Mouse (Mus musculus) T-helper 1 cell (primary cell): Measurements from ENCODE around the gene Tgm2.

Source experiments
- in situ Hi-C: fragments of 300-600 bp; cut with MboI, MseI; formaldehyde crosslinking; loops from one replicate; pipeline ENCODE4 v1.15.1; 2025; ENCODE audit warnings: high pct_unique_total_duplicates

Gene Tgm2

DNA sequence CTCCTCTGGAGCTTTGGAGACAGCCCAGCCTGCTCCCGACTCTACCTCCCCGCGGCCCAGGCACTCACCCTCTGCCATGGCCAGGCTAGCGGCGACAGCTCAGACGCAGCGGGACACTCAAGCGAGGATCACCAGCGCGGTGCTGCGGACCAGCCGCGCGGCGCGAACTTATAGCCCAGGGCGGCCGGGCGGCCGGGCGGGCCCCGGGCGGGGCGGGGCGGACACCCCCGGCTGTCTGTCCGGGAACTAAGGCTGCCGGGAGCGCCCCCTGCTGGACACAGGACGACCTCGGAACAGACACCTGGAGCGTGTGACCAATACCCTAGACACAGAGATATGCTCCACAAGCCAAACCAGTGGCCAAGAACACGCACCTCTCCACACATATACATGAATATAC, at the start of gene Tgm2:
Gene Tgm2, minus strand, starts transcription at position 214 of the 400 bp plus-strand sequence.
- in situ Hi-C loops, result loop anchor here (25.0 kb wide), 1 partner anchor 1709 kb away; no protein-coding TSS in a partner anchor

GRCm38 (mm10) chr2:158194945-158195640, 48.9 kb upstream of the Tgm2 start:
- in situ Hi-C loops, result no loop called here

GRCm38 (mm10) chr2:158193611-158194336, 47.5 kb upstream of the Tgm2 start:
- in situ Hi-C loops, result no loop called here

DNA sequence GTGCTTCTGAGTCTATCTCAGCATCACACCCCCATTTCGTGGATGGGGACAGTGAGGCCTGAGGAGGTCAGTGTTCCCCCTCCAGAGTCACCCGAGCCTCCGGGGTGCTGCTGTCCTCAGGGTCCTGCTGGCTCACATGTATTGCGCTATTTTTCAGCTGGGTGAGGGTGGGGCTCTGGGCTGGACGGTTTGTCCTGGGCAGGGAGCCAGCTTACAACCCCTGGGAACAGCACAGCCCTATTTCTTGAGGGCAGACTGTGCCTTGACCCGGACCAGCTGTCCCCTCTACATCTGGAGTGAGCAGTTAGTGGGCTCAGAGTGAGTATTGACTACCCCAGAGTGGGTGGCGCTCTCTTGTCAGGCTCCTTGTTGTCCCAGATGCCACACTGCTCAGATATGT, 44.9 kb upstream of the Tgm2 start:
- in situ Hi-C loops, result no loop called here

GRCm38 (mm10) chr2:158189451-158189850, 43.2 kb upstream of the Tgm2 start:
- in situ Hi-C loops, result no loop called here

GRCm38 (mm10) chr2:158186206-158186871, 40.1 kb upstream of the Tgm2 start:
- in situ Hi-C loops, result no loop called here

GRCm38 (mm10) chr2:158183266-158183665, 37.0 kb upstream of the Tgm2 start:
- in situ Hi-C loops, result no loop called here

- in situ Hi-C loops, result no loop called here
Observed at GRCm38 (mm10) chr2:158181932-158182331, 35.7 kb upstream of the Tgm2 start.

GRCm38 (mm10) chr2:158180797-158181196, 34.6 kb upstream of the Tgm2 start:
- in situ Hi-C loops, result no loop called here

DNA sequence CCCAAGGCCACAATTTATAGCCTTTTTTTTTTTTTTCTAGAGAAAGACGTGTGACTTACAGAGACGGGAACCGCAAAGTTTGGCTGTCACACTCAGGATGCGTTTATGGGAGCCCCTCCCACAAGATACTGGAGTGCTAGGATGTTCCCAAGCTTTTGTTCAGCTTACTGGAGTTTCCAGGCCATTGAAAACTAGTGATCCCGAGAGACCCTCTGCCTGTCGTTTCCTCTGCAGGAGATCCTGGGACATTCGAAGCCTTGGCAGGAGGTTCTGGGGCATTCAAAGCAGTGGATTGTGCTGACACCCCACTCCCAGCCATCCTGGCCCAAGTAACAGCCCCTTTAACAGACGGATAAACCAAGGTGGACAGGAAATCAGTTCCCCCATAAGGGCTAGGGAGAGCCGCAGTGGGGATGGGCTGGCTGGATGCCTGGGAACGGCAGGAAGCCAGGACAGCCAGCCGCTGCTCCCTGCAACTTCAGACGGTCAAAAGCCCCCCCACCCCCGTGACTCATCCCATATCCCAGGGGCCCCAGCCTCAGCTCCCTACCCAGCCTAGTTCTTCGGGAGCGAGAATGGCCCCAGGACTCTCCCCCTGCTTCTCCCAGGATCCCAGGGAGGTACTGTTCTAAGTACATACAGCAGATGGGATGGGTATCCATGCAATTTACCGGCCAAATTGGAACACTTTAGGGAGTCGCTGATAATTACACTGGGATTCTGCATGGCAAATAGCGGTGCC, 33.3 kb upstream of the Tgm2 start:
- in situ Hi-C loops, result no loop called here

GRCm38 (mm10) chr2:158178696-158179369, 32.6 kb upstream of the Tgm2 start:
- in situ Hi-C loops, result no loop called here

DNA sequence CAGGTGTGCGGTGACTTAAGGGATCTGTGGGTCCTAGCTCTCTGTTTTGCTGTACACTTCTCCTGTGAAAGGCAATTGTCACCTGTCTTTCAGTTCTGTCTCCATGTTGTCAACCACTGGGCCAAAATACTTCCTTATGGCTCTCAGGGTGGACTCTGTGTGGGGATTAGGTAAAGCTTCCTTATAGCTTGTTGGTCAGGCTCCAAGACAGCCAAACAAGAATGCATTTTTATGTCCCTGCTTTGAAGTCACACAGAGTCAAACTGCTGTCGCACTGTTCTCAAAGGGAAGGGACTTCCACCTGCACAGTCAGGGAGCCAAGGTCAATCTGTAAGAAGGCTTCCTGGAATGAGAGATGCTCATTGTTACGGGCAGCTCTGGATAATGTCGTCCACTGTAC, 31.9 kb upstream of the Tgm2 start:
- in situ Hi-C loops, result no loop called here

DNA sequence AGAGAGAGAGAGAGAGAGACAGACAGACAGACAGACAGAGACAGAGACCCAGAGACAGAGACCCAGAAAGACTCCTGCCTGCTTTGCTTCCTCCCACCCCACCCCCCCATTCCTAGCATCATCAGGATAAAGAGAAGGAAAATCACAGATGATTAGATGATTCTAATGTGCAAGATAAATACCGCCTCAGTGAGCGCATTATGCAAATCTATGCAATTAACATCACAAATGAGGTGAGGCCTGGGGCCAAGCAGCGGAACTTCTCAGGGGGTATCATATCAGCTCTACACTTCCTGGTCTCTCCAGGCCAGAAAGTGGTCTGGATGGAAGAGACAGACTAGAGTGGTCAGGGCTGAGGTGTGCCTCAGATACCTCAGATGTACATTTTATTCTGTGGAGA, 31.3 kb upstream of the Tgm2 start:
- in situ Hi-C loops, result no loop called here

- in situ Hi-C loops, result no loop called here
Observed at GRCm38 (mm10) chr2:158176763-158177162, 30.5 kb upstream of the Tgm2 start.

DNA sequence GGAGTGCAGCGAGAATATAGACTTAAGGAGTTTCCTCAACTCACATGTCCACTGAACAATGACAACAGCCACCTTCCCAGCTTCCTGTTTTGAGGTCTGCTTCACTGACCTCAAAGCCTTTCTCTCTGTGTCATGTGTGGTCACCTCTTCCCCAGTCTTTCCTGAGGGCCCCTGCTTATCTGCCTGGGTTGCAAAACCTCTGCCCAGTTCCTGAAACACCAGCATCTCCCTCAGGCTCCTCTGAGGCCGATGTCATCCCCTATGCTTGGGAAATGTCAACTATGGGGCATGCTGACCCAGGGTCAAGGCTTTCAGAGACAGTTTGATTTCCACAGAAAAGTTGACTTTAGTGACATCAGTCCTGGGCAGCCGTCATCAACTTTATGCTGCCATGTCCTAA, 29.2 kb upstream of the Tgm2 start:
- in situ Hi-C loops, result no loop called here

- in situ Hi-C loops, result no loop called here
Observed at GRCm38 (mm10) chr2:158174958-158175357, 28.7 kb upstream of the Tgm2 start.

GRCm38 (mm10) chr2:158174438-158174837, 28.2 kb upstream of the Tgm2 start:
- in situ Hi-C loops, result no loop called here

- in situ Hi-C loops, result no loop called here
Observed at GRCm38 (mm10) chr2:158170394-158170793, 24.2 kb upstream of the Tgm2 start.

DNA sequence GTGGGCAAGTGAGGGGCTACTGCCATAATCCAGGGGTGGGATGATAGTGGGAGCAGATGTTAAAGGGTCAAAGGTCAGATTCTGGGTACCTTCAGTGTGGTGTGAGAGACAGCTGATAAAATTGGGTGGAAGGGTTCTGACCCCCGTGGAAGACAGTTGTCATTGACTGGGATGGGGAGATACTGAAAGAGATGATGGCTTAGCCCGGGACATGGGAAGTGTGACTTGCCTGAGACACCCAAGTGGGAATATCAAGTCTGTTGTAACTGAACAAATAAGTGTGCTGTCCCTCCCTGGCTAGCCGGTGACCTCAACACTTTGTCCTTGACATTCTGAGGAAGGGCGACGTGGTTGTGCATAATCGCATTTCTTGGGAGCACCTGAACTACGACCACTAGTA, 23.5 kb upstream of the Tgm2 start:
- in situ Hi-C loops, result no loop called here

DNA sequence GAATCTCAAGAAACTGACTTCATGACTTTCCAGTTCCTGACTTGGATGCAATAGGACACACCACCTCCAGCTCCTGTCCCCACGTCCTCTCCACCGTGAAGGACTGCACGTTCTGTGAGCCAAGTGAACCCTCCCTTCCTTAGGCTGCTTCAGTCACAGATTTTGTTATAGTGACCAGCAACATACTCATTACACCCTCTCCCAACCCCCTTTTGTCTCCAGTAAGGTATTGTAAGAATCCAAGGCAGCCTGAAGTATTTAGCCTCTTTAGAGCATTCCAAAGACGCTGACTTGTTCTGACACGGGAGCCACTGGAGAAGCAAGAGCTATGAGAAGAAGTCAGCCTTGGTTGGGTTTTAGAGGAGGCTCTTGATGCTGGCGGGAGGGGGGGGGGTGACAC, 23.1 kb upstream of the Tgm2 start:
- in situ Hi-C loops, result no loop called here

DNA sequence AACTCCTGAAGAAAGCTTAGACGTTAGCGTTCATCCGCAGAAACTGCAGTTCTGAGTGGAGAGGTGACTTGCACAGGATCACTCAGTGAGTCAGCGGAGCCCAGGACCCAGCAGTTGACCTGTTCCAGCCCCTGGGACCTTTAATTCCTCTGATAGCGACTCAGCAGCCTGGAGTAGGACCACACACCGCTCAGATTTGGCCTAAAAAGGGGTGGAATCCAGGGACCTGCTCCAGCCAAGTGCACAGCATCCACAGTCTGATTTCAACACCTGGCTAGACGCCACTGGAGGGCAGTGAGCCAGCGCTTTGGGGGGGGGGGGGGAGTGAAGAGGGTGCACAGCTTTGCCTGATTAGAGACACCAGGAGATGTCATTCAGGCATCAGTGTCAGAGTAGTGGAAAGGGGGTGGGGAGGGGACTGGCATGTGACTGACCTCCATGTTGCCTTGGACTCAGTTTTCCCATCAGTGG, 22.5 kb upstream of the Tgm2 start:
- in situ Hi-C loops, result no loop called here
